Mouse (Mus musculus) heart, postnatal 36 days (tissue): ENCODE results near the gene Crtac1. TPM values are rescaled to one million over a fixed set of nuclear protein-coding genes. Genes with fewer than 3 reads are reported as not detected.

Source experiments
- DNase-seq, 2 experiments: peaks; one replicate each; pipeline ENCODE4 v3.0.0; 2021 to 2022
- intact Hi-C: fragments of 180-260 bp; cut with DNase I; formaldehyde crosslinking; loops from one replicate; pipeline ENCODE4 v1.15.1; 2025
- total RNA-seq, 2 experiments: library from RNA; stranded (reverse); gene quantifications; 2 replicates each; pipeline ENCODE4 v1.2.3; 2021

Gene Crtac1
- total RNA-seq, 2 experiments from 2014 or later: not detected

DNA sequence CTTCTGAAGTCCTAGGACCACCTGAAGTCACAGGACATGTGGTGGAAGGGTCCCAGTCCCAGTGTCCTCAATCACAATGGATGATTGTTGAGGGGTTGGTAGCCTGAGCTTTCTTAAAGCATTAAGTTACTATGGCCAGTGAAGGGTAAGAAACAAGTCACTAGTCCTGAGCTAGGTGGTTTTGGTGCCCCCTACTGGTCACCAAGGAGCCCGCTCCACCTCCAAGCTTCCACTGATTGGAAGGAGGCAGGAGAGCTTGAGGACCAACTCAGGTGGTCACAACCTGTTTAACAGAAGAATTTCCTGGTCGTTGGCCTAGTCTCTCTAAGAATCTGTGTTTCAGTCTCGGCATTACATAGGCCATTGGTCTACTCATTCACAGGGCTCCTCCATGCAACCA is 2.2 kb downstream of the Crtac1 start:
- intact Hi-C loops: loop anchor here (5.0 kb wide), 2 partner anchors 112 to 228 kb away; no protein-coding TSS in a partner anchor
- DNase-seq: peak; percentile 22 to 43

DNA sequence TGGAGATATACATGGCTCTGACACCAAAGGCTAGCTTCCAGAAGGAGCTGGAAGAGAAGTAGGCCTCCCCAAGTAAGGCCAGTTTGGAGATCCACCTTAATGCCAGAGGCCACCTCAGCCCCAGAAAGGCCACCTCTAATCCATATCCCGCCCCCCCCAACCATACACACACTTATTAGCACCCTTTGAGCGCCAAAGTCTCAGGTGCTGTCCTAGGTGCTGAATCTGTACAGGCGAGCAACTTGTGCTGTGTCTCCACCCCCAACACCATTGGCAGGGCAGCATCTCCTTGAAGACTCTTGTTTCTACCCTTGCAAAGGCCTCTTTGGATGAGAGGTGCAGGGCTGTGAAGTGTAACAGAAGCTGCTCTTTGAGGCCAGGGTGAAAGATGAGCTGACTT is 6.4 kb downstream of the Crtac1 start:
- intact Hi-C loops: loop anchor here (5.0 kb wide), 2 partner anchors 108 to 232 kb away; no protein-coding TSS in a partner anchor
- DNase-seq: no peak

DNA sequence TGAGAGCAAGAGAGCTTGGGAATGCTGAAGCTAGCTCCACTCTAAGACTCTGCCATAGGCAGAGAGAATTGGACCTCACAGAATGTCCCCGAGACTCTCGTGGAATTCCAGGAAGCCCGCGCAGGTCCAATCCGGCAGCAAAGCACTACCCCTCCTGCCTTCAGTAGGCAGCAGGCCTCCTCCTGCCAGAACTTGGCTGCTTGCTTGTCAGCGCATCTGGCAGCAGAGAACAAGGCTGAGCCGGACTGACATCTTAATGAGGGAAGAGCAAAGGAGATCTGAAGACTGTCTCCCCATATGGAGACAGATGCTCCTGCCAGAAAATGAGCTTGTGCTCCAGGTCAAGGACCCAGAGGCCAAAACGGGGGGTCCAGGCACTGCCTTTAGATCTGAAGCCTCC is 16.5 kb downstream of the Crtac1 start:
- no peak for DNase-seq
- intact Hi-C loops: no loop called here

GRCm38 (mm10) chr19:42409856-42410255 is 21.7 kb downstream of the Crtac1 start:
- no peak for DNase-seq
- intact Hi-C loops: no loop called here

DNA sequence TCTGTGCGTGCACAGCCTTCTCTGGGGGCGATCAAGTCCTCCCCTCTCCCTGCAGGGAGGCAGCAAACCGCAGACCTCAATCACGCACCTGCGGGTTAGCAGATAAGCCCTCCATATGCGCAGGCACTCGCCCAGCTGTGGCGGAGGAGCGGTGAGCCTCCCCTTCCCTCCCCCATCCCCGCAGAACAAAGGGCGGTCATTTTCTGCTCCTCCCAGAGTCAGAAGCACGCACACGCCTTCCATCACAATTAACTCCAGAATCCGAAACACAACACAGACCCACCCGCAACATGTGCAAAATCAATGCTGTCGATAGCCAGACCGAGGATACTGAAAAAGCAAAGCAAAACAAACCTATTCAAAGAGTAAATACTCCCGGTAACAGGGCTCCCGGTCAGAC is 22.4 kb downstream of the Crtac1 start:
- intact Hi-C loops: no loop called here
- no peak for DNase-seq

DNA sequence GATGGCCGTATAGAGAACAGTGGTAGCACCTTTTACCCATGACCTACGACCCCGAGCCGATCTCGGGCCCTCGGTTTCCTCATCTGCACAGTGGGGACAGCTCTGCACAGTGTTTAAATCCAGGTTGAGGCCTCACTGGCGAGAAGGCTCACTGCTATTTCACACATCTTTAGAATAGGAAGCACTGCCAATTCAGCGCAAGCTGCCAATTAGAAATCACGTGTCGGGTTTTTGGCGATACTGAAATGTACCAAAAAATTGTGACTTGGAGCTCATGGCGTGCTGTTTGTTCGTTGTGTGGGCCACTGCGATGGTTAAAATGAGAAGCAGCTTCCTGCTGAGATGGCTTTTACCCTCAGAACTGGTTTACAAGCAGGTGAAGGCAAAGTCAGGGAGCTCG is 27.2 kb downstream of the Crtac1 start:
- no peak for DNase-seq
- intact Hi-C loops: no loop called here

DNA sequence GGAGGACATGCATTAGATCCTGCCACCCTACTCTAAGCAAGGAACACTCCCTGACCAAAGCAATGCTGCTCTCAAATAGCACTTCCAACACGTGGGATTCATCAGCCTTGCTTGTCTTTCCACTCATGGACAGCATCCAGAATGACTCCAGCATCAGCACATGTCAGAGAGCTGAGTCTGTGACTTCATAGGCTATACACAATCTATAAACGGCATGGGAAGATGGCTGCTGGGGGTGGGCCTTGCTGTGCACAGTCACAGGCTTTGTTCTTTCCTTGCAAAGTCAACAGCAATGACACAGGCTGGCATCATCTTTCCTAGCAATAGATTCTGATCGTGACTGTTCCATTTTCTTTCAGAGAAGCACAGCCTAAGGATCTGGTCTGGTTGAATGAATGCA is 31.6 kb downstream of the Crtac1 start:
- intact Hi-C loops: no loop called here

GRCm38 (mm10) chr19:42397281-42397680 is 34.3 kb downstream of the Crtac1 start:
- intact Hi-C loops: no loop called here
- DNase-seq: peak in 1 of 2 experiments; percentile 13

More for the DNA sequence above, 31.6 kb downstream of the Crtac1 start:
- no peak for DNase-seq

DNA sequence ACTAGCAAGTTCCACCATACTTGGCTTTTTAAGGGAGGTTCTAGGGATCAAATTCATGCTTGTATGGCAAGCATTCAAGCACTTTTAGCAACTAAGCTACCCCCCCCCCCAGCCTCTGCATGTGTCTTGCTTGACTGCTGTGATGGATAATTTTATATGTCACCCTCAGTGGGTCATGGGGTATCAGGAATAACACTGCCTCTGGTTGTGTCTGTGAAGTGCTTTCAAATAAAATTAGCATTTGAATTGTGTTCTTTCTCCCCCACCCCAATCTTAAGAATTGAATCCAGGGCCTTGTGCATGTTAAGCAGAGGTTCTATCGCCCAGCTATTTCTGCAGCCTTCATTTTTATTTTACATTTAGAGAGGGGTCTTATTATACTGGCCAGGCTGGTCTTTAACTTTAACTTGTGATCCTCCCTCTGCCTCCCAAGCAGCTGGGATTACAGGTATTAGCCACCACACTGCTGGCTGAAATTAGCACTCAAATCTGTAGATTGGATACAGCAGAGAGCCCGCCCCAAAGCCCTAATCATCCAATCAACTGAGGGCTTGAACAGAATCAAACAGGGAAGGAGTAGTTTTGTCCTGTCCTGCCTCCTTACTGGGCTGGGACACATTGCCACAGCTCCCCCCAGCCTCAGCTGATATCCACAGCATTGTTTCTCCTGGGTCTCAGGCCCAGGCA is 36.6 kb downstream of the Crtac1 start:
- intact Hi-C loops: no loop called here
- no peak for DNase-seq

- DNase-seq: no peak
- intact Hi-C loops: no loop called here
Observed at GRCm38 (mm10) chr19:42393920-42394319, 37.7 kb downstream of the Crtac1 start.

GRCm38 (mm10) chr19:42392094-42392493 is 39.5 kb downstream of the Crtac1 start:
- intact Hi-C loops: no loop called here
- no peak for DNase-seq

- no peak for DNase-seq
- intact Hi-C loops: no loop called here
Observed at GRCm38 (mm10) chr19:42389574-42389973, 42.0 kb downstream of the Crtac1 start.

- intact Hi-C loops: no loop called here
- no peak for DNase-seq
Observed at GRCm38 (mm10) chr19:42384981-42385598, 46.5 kb downstream of the Crtac1 start.

GRCm38 (mm10) chr19:42380981-42381373 is 50.6 kb downstream of the Crtac1 start:
- intact Hi-C loops: no loop called here
- DNase-seq: no peak

- intact Hi-C loops: no loop called here
- DNase-seq: no peak
Observed at GRCm38 (mm10) chr19:42380321-42380980, 51.1 kb downstream of the Crtac1 start.

DNA sequence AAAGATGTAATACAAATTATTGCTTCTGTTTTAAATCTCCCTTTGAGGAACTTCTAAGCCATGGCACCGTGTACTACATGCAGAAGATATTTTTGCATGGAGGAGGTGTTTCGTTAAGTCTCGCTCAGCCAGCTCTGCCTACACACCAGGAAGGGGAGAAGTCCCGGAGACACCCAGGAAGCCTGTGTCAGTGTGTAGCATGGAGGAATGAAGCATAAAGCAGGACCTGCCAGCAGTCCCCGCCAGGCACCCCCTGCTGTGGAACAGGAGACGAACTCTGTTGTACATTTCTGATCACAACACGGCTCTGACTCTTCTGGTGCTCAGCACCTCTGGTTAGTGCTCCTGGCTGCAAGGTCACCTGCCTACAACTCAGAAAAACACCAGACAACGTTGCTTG is 51.8 kb downstream of the Crtac1 start:
- intact Hi-C loops: no loop called here
- DNase-seq: no peak

DNA sequence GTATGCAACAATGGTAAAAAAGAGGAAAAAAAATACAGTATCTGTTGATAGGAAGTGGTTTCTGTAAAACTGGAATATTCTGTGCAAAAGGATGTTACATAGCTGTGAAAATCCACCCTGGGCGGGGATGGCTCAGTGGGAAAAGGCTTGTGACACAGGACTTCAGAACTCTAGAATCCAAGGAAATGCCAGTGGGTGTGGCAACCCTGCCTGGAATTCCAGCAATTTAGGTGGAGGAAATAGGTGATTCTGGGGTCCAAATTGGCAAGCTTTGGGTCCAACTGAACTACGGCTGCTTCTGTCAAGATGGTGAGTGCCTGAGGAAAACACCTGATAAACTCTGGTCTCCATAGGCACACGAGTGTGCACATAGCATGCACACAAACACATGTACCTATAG is 54.4 kb downstream of the Crtac1 start:
- intact Hi-C loops: no loop called here
- no peak for DNase-seq

DNA sequence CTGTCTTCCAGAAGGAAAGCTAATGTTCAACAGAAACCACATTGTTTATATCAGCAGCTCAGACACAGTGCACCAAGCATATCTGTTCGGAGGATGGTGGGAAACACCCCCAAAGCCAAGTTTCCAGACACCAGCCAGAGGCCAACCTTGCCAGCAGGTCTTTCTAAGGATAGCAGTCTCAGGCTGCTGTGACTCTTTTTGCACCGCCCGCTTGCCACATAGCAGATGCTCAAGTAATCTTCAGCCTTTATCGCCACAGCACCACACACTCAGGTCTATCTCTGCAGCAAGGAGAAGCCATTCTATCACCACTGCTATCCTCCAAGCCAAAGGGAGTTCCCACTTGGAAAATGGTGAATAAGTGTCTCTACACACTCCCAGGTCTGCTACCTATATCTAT is 68.0 kb downstream of the Crtac1 start:
- intact Hi-C loops: no loop called here
- DNase-seq: no peak

DNA sequence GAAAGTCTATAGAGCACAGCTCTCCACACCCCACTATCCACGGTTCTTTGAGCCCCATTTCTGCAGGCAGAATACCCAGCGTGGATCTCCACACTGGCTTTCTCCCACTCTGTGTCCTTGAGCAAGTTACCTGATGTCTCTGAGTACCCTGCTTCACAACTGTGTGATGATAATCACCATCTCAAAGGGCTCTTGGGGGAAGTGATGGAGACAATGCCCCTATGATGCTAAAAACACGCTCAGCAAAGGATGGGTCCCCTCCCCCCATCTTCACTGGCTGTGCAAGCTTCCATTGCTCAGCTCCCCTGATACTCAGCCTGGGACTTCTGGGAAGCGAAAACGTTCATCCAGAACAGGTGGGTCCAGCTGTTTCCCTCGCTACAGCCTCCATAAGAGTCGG is 73.2 kb downstream of the Crtac1 start:
- intact Hi-C loops: no loop called here
- no peak for DNase-seq

- DNase-seq: no peak
- intact Hi-C loops: no loop called here
Observed at GRCm38 (mm10) chr19:42356854-42357253, 74.7 kb downstream of the Crtac1 start.

DNA sequence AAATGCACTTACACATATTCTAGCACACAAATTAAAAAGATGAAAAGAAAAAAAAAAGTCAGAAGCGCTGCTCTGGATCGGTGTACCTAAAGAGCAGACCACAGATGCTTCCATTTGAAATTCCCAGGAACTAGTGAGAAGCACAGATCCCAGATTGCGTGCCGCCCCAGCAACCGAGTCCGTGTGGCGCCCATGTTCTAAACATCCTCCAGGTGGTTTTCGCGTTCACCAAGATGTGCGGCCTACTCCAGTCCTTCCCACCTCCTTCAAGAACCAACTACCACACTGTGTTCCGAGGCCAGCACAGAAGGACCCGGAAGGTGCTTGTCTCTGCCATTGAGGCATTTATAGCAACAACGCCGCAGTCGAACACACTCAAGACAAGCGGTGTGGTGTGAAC is 76.1 kb downstream of the Crtac1 start:
- intact Hi-C loops: no loop called here
- DNase-seq: no peak

DNA sequence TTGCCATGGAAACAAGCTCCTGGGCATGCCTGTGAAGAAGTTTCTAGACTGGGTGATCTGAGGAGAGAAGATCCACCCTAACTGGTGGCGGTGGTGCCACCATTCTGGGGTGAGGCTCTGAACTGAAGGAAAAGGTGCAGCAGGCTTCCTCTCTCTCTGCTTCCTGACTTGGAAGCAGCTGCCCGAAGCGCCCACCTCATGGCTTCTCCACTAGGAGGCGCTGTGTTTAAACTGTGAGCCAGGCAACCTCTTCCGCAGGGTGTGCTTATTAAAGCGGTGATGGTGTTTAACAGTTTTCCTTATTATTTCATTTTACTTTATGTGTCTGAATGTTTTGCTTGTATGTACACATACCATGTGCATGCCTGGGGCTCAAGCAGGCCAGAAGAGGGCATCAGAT is 90.4 kb downstream of the Crtac1 start:
- no peak for DNase-seq

More for the DNA sequence above, 90.4 kb downstream of the Crtac1 start:
- intact Hi-C loops: no loop called here
